Mouse (Mus musculus) liver, embryonic 14.5 days (tissue): ENCODE results near the gene Fip1l1. TPM values are rescaled to one million over a fixed set of nuclear protein-coding genes. Genes with fewer than 3 reads are reported as not detected.

ENCODE experiments used
- ATAC-seq: fragments of 200-750 bp; cut with Nextera tagmentation; 2 replicates; pipeline ENCODE4 v1.8.0; 2017; ENCODE audit warnings: moderate number of reproducible peaks, mild to moderate bottlenecking, moderate library complexity; ENCODE audit not compliant: insufficient read depth
- DNase-seq, 3 experiments: peaks; one replicate each; pipeline ENCODE4 v3.0.0-alpha.2; 2012 to 2013; ENCODE audit warnings: low read depth in 3 of 3, low spot score in 3 of 3
- H3K27ac ChIP-seq: fragments of 300-500 bp; sonication (generic); 2 replicates; pipeline ENCODE4 v1.5.1; 2014; ENCODE audit warnings: moderate library complexity, mild to moderate bottlenecking, control low read depth, inconsistent platforms
- H3K27me3 ChIP-seq: fragments of 300-500 bp; sonication (generic); 2 replicates; pipeline ENCODE4 v1.6.1; 2014; ENCODE audit warnings: mild to moderate bottlenecking, low read length, moderate library complexity; ENCODE audit not compliant: control insufficient read depth, insufficient read depth
- H3K36me3 ChIP-seq: fragments of 300-500 bp; sonication (generic); replicated peaks from 2 replicates; pipeline ENCODE4 v1.6.1; 2014; ENCODE audit warnings: low read depth; ENCODE audit not compliant: control insufficient read depth, insufficient read depth
- H3K4me1 ChIP-seq, 2 experiments: fragments of 200-500 bp in 1 of 2; fragments of 300-500 bp in 1 of 2; sonication (generic) in 1 of 2; replicated peaks; 2 replicates each; pipeline ENCODE4 v1.6.1; 2012 to 2014; ENCODE audit warnings: antibody characterized with exemption in 1 of 2, inconsistent platforms in 1 of 2, low read length in 1 of 2; ENCODE audit not compliant: control insufficient read depth in 2 of 2, insufficient read depth in 2 of 2
- H3K4me2 ChIP-seq: fragments of 300-500 bp; sonication (generic); 2 replicates; pipeline ENCODE4 v1.6.1; 2014; ENCODE audit warnings: low read depth, mild to moderate bottlenecking, control low read depth, moderate library complexity
- H3K4me3 ChIP-seq, 2 experiments: fragments of 200-500 bp in 1 of 2; fragments of 300-500 bp in 1 of 2; sonication (generic) in 1 of 2; 2 replicates each; pipeline ENCODE4 v1.5.1; 2012 to 2014; ENCODE audit warnings: low read depth in 2 of 2, low read length in 2 of 2, mild to moderate bottlenecking in 2 of 2, control low read depth in 1 of 2, inconsistent platforms in 1 of 2, moderate library complexity in 1 of 2; ENCODE audit not compliant: insufficient read depth in 1 of 2
- H3K9ac ChIP-seq: fragments of 300-500 bp; sonication (generic); replicated peaks from 2 replicates; pipeline ENCODE4 v1.6.1; 2014; ENCODE audit warnings: mild to moderate bottlenecking, control low read depth, moderate library complexity
- H3K9me3 ChIP-seq: fragments of 300-500 bp; sonication (generic); 2 replicates; pipeline ENCODE4 v1.6.1; 2016; ENCODE audit warnings: low read length, mixed read lengths; ENCODE audit not compliant: control insufficient read depth
- CTCF ChIP-seq: IDR thresholded peaks from 2 replicates; pipeline ENCODE4 v1.5.1; 2016; ENCODE audit warnings: antibody characterized with exemption, low read depth, control low read depth
- EP300 ChIP-seq: IDR thresholded peaks from 2 replicates; pipeline ENCODE4 v1.6.1; 2016; ENCODE audit warnings: antibody characterized with exemption, low read depth
- WGBS: fragments of 180-500 bp; shearing (Covaris S2); extraction: QIAGEN DNeasy Blood & Tissue Kit; methylation state at CpG from one replicate; pipeline ENCODE4 v1.1.7; 2014; ENCODE audit not compliant: insufficient replicate concordance; 5-methylcytosine and 5-hydroxymethylcytosine counted together
- polyA plus RNA-seq, 2 experiments: library from polyadenylated mRNA; depleted of rRNA in 1 of 2; stranded (reverse) in 1 of 2; unstranded in 1 of 2; fragments of >200 nt; fragmentation: Nextera tagmentation in 1 of 2; extraction: Ambion mirVana in 1 of 2; gene quantifications; 2 replicates each; pipeline versions ENCODE4 v1.2.1 to v1.2.3; 2012 to 2014

Gene Fip1l1
- polyA plus RNA-seq, 2 experiments: 19.9 to 22.5 TPM

- H3K4me1 ChIP-seq: no peaks in the 10 kb centered on the region
- WGBS: 68% methylated on average over 5 of the region's 5 CpGs
- H3K36me3 ChIP-seq: no peaks in the 10 kb centered on the region
- H3K27ac ChIP-seq: no peak overlapping the region
- H3K9ac ChIP-seq: no peak overlapping the region
- no peaks in the 10 kb centered on the region for H3K9me3 ChIP-seq
- H3K4me3 ChIP-seq: no peak overlapping the region
- no peak for DNase-seq
- H3K27me3 ChIP-seq: no peaks in the 10 kb centered on the region
- TF ChIP-seq CTCF: no peak
- no peak for TF ChIP-seq EP300
- ATAC-seq: no peak
- H3K4me2 ChIP-seq: no peak overlapping the region
Measured at GRCm38 (mm10) chr5:74612713-74613112, 77.5 kb downstream of the Fip1l1 start.

DNA sequence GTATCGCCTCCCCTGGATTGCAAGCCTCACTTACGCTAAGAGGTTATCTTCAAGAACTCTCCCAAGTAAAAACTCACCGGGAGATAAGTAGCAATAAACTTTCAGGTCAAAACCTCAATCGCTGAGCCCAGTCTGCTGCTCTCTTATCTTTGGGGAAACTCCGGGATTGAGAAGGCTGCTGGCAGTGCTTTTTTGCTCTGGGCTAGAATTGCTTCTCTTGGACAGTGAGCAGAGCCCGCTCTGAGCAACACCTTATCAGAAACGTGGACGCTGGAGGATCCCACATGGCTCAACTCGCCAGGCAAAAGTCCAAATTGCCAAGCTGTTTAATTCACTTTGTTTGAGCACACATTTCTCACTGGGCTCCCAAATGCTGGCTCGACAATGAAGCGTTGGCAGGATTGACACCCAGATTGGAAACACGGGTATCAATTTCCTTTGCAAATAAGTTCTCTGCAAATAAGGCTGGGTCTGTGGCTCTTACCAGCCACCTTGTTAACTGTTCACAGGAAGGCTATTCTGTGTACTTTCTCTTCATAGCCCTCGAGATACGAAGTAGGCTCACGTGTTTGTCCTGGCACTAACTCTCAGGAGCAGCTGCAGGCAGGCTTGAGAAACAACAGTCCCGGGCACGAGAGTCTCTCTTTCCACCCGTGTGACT is 78.4 kb downstream of the Fip1l1 start:
- DNase-seq (no peak), ATAC-seq (no peak)
- 44% methylated on average over 18 of the region's 18 CpGs for WGBS
- H3K4me1 ChIP-seq: no peaks in the 10 kb centered on the region
- H3K27me3 ChIP-seq: no peaks in the 10 kb centered on the region
- no peak overlapping the region for H3K4me2 ChIP-seq
- H3K4me3 ChIP-seq: no peak overlapping the region
- TF ChIP-seq CTCF: no peak
- TF ChIP-seq EP300: no peak
- H3K27ac ChIP-seq: no peak overlapping the region
- no peaks in the 10 kb centered on the region for H3K9me3 ChIP-seq
- H3K36me3 ChIP-seq: no peaks in the 10 kb centered on the region
- H3K9ac ChIP-seq: no peak overlapping the region

DNA sequence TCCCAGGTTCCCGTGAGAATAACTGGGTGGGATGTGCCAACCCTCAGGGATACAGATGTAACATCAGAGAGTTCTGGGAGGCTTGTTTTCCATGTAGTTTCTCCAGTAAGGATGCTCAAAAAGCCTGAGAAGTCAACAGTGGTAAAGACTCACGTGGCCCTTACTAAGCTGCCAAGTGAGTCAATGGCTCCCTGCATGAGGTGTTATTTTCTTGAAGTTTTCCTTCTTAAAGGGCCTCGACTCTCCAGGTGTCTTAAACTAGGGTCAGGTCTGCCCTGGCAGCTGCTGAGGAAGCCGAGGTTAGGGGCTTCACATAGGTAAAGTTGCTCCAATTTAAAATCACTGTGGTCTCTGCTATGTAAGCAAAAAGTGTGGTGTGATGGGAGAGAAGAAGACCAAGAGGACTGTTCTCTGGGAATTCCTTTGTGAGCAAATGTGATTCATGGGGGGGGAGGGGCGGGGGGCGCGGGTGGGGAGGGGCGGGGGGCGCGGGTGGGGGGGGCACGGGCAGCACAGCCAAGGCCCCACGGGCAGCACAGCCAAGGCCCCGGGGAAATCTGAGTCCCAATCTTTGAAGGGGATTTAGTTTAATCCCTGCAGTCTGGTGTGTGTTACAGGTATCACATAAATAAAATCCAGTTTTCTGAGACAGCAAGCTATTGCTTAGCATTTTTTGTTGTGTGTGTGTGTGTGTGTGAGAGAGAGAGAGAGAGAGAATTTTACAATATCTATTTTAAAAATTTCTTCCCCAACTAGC is 82.7 kb downstream of the Fip1l1 start:
- no peak for ATAC-seq
- no peak for TF ChIP-seq CTCF
- no peak for TF ChIP-seq EP300

DNA sequence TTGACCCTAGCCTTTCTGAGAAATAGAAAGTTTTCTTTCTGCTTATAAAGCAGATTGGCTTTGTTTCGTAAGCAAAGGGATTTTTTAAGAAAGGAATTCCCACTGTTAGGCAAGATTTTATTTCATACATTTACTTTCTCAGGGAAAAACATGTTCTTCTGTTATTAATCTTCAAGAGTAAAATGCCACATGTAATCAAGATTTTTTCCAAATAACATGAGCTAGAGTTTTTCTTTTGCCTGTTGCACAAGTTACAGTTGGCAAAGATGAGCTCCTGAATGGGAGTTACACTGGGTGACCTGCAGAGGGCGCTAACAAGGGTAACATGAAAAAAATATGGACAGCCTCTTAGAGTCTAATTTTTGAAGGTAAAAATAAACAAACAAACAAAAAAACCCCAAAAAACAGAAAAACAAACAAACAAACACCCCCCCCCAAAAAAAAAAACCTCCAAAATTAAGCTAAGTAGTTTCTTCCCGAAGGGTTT is 83.4 kb downstream of the Fip1l1 start:
- WGBS: 58% methylated on average over 3 of the region's 3 CpGs

More for the DNA sequence above, 82.7 kb downstream of the Fip1l1 start:
- H3K27me3 ChIP-seq: no peaks in the 10 kb centered on the region
- no peak overlapping the region for H3K9ac ChIP-seq
- DNase-seq: no peak
- no peaks in the 10 kb centered on the region; a peak in 1 of 4 replicates for H3K4me1 ChIP-seq
- 63% methylated on average over 13 of the region's 13 CpGs for WGBS
- H3K36me3 ChIP-seq: no peaks in the 10 kb centered on the region
- H3K9me3 ChIP-seq: no peaks in the 10 kb centered on the region
- no peak overlapping the region for H3K4me3 ChIP-seq
- H3K4me2 ChIP-seq: no peak overlapping the region
- no peak overlapping the region for H3K27ac ChIP-seq

More for the DNA sequence above, 83.4 kb downstream of the Fip1l1 start:
- Histone ChIP-seq H3K27ac (no peak overlapping the region), H3K27me3 (no peaks in the 10 kb centered on the region), H3K9me3 (no peaks in the 10 kb centered on the region), H3K4me2 (no peak overlapping the region), H3K4me1 (no peaks in the 10 kb centered on the region; a peak in 1 of 4 replicates), H3K4me3 (no peak overlapping the region), H3K36me3 (no peaks in the 10 kb centered on the region), H3K9ac (no peak overlapping the region)
- ATAC-seq: no peak
- TF ChIP-seq CTCF: peak; percentile 52; the same call in 1 of the 2 replicates
- no peak for TF ChIP-seq EP300
- no peak for DNase-seq
